Mouse (Mus musculus) myocyte (in vitro differentiated cells): ENCODE results near the gene Denr. TPM values are rescaled to one million over a fixed set of nuclear protein-coding genes. Genes with fewer than 3 reads are reported as not detected.
A peak's percentile ranks its signal among the peaks of the same experiment; 100 is the strongest.

Experiments used
- H3K27me3 ChIP-seq: one replicate; pipeline ENCODE4 v1.6.1; 2011; ENCODE audit not compliant: control insufficient read depth, insufficient read depth, insufficient read length
- H3K36me3 ChIP-seq: one replicate; pipeline ENCODE4 v1.6.1; 2011; ENCODE audit not compliant: control insufficient read depth, insufficient read depth
- H3K4me2 ChIP-seq: one replicate; pipeline ENCODE4 v1.6.1; 2011; ENCODE audit warnings: low read depth, control low read depth
- H3K4me3 ChIP-seq: one replicate; pipeline ENCODE4 v1.5.1; 2011; ENCODE audit warnings: mild to moderate bottlenecking, control low read depth, moderate library complexity
- H3K79me2 ChIP-seq: one replicate; pipeline ENCODE4 v1.6.1; 2011; ENCODE audit not compliant: control insufficient read depth, insufficient read depth
- H3ac ChIP-seq: one replicate; pipeline ENCODE4 v1.6.1; 2011; ENCODE audit not compliant: control insufficient read depth, insufficient read length
- CEBPB ChIP-seq: IDR thresholded peaks from 2 replicates; pipeline ENCODE4 v1.6.1; 2011; ENCODE audit warnings: mild to moderate bottlenecking, moderate library complexity; ENCODE audit not compliant: poor library complexity, insufficient read depth, severe bottlenecking
- E2F4 ChIP-seq: IDR thresholded peaks from one replicate; pipeline ENCODE4 v1.6.1; 2011; ENCODE audit warnings: mild to moderate bottlenecking, control low read depth, moderate library complexity; ENCODE audit not compliant: insufficient read depth
- MAX ChIP-seq: IDR thresholded peaks from one replicate; pipeline ENCODE4 v1.6.1; 2011; ENCODE audit warnings: low read depth, mild to moderate bottlenecking, control low read depth
- MYOD1 ChIP-seq, 3 experiments: IDR thresholded peaks; one replicate each; pipeline ENCODE4 v1.6.1; 2011; ENCODE audit warnings: control low read depth in 2 of 3, low read depth in 2 of 3, mild to moderate bottlenecking in 2 of 3, moderate library complexity in 1 of 3; ENCODE audit not compliant: insufficient read length in 2 of 3, control insufficient read depth in 1 of 3
- MYOG ChIP-seq, 3 experiments: IDR thresholded peaks; one replicate each; pipeline ENCODE4 v1.6.1; 2011; ENCODE audit warnings: control low read depth in 2 of 3, low read depth in 2 of 3, mild to moderate bottlenecking in 2 of 3; ENCODE audit not compliant: insufficient read length in 2 of 3, control insufficient read depth in 1 of 3, insufficient read depth in 1 of 3
- POLR2A ChIP-seq: IDR thresholded peaks from one replicate; pipeline ENCODE4 v1.6.1; 2011; ENCODE audit warnings: low read depth, mild to moderate bottlenecking, control low read depth, moderate library complexity; ENCODE audit not compliant: insufficient read length
- POLR2AphosphoS2 ChIP-seq: IDR thresholded peaks from one replicate; pipeline ENCODE4 v1.6.1; 2011; ENCODE audit warnings: low read depth, control low read depth; ENCODE audit not compliant: insufficient read length
- REST ChIP-seq: IDR thresholded peaks from one replicate; pipeline ENCODE4 v1.6.1; 2011; ENCODE audit warnings: mild to moderate bottlenecking, control low read depth, moderate library complexity; ENCODE audit not compliant: insufficient read depth, insufficient read length
- SRF ChIP-seq: IDR thresholded peaks from one replicate; pipeline ENCODE4 v1.6.1; 2011; ENCODE audit warnings: low read depth; ENCODE audit not compliant: control insufficient read depth, insufficient read length
- TCF12 ChIP-seq: IDR thresholded peaks from one replicate; pipeline ENCODE4 v1.6.1; 2011; ENCODE audit warnings: mild to moderate bottlenecking, control low read depth; ENCODE audit not compliant: poor library complexity, insufficient read depth, severe bottlenecking
- TCF3 ChIP-seq: IDR thresholded peaks from one replicate; pipeline ENCODE4 v1.6.1; 2011; ENCODE audit warnings: low read depth, control low read depth; ENCODE audit not compliant: insufficient read length
- USF1 ChIP-seq: IDR thresholded peaks from one replicate; pipeline ENCODE4 v1.6.1; 2011; ENCODE audit warnings: low read depth, mild to moderate bottlenecking, control low read depth, moderate library complexity
- polyA plus RNA-seq: library from polyadenylated mRNA; unstranded; fragments of >200 nt; fragmentation: generic; extraction: Trizol; gene quantifications from one replicate; pipeline ENCODE4 v1.2.1, GENCODE M21; 2012; ENCODE audit warnings: missing spikeins

Gene Denr
- polyA plus RNA-seq, 1 experiment = 38.0 TPM

- Histone ChIP-seq H3K79me2 (peaks cover 21% of the 10 kb centered on the region), H3K4me3 (no peak overlapping the region), H3K27me3 (no peaks in the 10 kb centered on the region), H3K36me3 (peaks cover 2% of the 10 kb centered on the region), H3ac (no peak overlapping the region), H3K4me2 (no peak overlapping the region)
- TF ChIP-seq E2F4 (no peak), USF1 (no peak), TCF3 (no peak), POLR2AphosphoS2 (no peak), REST (no peak), TCF12 (no peak), MYOD1 (IDR thresholded peaks at IDR 0.05; ENCODE audit: control insufficient read depth in 1 of 3, insufficient read length in 2 of 3, low read depth in 2 of 3) (no peak), CEBPB (no peak), MAX (no peak), MYOG (IDR thresholded peaks at IDR 0.05; ENCODE audit: control insufficient read depth in 1 of 3, insufficient read depth in 1 of 3, insufficient read length in 2 of 3, low read depth in 2 of 3) (no peak), POLR2A (no peak), SRF (no peak)
Observed at GRCm38 (mm10) chr5:123904059-123904672, 2.8 kb upstream of the Denr start.

- Histone ChIP-seq H3K36me3 (peaks cover 19% of the 10 kb centered on the region), H3K4me3 (peak overlapping the region; percentile 88), H3K79me2 (peaks cover 43% of the 10 kb centered on the region), H3K4me2 (peak overlapping the region; percentile 76), H3K27me3 (no peaks in the 10 kb centered on the region), H3ac (peak overlapping the region; percentile 71)
- TF ChIP-seq MAX (no peak), POLR2A (no peak), POLR2AphosphoS2 (no peak), SRF (no peak), USF1 (no peak), MYOG (IDR thresholded peaks at IDR 0.05; ENCODE audit: control insufficient read depth in 1 of 3, insufficient read depth in 1 of 3, insufficient read length in 2 of 3, low read depth in 2 of 3) (no peak), TCF12 (no peak)
Observed at GRCm38 (mm10) chr5:123906146-123906975, 614 bp upstream of the Denr start.

GRCm38 (mm10) chr5:123907631-123907977 lies 629 bp downstream of the Denr start:
- Histone ChIP-seq H3K4me2 (peak overlapping the region; percentile 84), H3K36me3 (peaks cover 25% of the 10 kb centered on the region), H3K27me3 (no peaks in the 10 kb centered on the region), H3K79me2 (peaks cover 55% of the 10 kb centered on the region), H3K4me3 (peak overlapping the region; percentile 88), H3ac (peak overlapping the region; percentile 71)
- TF ChIP-seq CEBPB (no peak), MYOD1 (IDR thresholded peaks at IDR 0.05; ENCODE audit: control insufficient read depth in 1 of 3, insufficient read length in 2 of 3, low read depth in 2 of 3) (no peak), TCF12 (no peak), REST (no peak), POLR2A (no peak), E2F4 (no peak), MYOG (IDR thresholded peaks at IDR 0.05; ENCODE audit: control insufficient read depth in 1 of 3, insufficient read depth in 1 of 3, insufficient read length in 2 of 3, low read depth in 2 of 3) (no peak), POLR2AphosphoS2 (no peak), TCF3 (no peak), SRF (no peak), USF1 (no peak), MAX (no peak)

- no peak overlapping the region for H3ac ChIP-seq
- TF ChIP-seq USF1 = no peak
- peaks cover 51% of the 10 kb centered on the region for H3K36me3 ChIP-seq
- peaks cover 55% of the 10 kb centered on the region for H3K79me2 ChIP-seq
- H3K4me3 ChIP-seq = no peak overlapping the region
- no peaks in the 10 kb centered on the region for H3K27me3 ChIP-seq
- H3K4me2 ChIP-seq = no peak overlapping the region
Observed at GRCm38 (mm10) chr5:123914852-123915251, 7.9 kb downstream of the Denr start.

- Histone ChIP-seq H3K4me3 (no peak overlapping the region), H3K79me2 (peaks cover 6% of the 10 kb centered on the region), H3ac (no peak overlapping the region), H3K36me3 (peaks cover 54% of the 10 kb centered on the region), H3K27me3 (no peaks in the 10 kb centered on the region), H3K4me2 (no peak overlapping the region)
- no peak for TF ChIP-seq SRF
- no peak for TF ChIP-seq REST
- TF ChIP-seq POLR2A = no peak
- TF ChIP-seq MYOG (IDR thresholded peaks at IDR 0.05; ENCODE audit: control insufficient read depth in 1 of 3, insufficient read depth in 1 of 3, insufficient read length in 2 of 3, low read depth in 2 of 3) = no peak
- no peak for TF ChIP-seq CEBPB
- TF ChIP-seq USF1 = no peak
- TF ChIP-seq TCF3 = no peak
Observed at GRCm38 (mm10) chr5:123922112-123922511, 15.1 kb downstream of the Denr start.
